In the genomic region with DNA sequence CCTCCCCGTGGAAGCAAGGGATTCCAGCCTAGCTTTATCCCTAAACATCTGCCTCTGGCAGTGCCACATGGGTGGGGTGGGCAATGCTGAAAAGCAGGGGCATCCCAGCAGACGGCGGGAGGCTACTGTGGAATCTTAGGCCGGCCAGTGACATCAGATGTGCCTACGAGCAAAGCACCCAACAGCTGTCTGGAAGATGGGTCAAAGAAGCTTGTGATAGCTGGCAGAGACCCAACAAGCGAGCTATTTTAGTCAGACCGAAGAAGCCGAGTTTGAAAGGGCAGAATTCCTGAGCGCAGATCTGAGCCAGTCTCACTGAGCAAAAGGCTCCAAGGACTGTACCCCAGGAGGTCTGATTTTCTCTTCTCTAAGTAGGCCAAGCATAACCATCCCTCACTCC, we compare ENCODE assay signal across 9 mouse cellular contexts.
DNase-seq lines count a peak whose midpoint lies in the region; ATAC-seq and TF ChIP-seq lines count a peak whose summit lies in the region.
"Had no signal": no experiment of that assay in that cellular context is flagged by ENCODE, and none has a peak within 500 bp of the region (broad histone marks: within the 10 kb centered on the region; RNA-seq: fewer than 3 reads in every experiment).

No protein-coding gene starts in this region.

- 82% methylated on average over 9 of the region's 9 CpGs for WGBS in limb, embryonic 14.5 days
- WGBS in limb, embryonic 10.5 days = 88% methylated on average over 9 of the region's 9 CpGs

- no peak overlapping the region for H3K27ac ChIP-seq in limb, embryonic 14.5 days (replicated peaks; ENCODE audit: low read depth, low read length)
- H3K27ac ChIP-seq in limb, embryonic 10.5 days = no peak overlapping the region
- H3K27ac ChIP-seq: liver, embryonic 14.5 days had no signal

- no peak for TF ChIP-seq POLR2A in limb, embryonic 14.5 days (IDR thresholded peaks at IDR 0.05; ENCODE audit: borderline replicate concordance, extremely low read depth, insufficient read depth, insufficient read length)

- H3K36me3 ChIP-seq in limb, embryonic 14.5 days (ENCODE audit: control insufficient read depth, insufficient read depth, low read length) = no peaks in the 10 kb centered on the region
- no peaks in the 10 kb centered on the region for H3K36me3 ChIP-seq in limb, embryonic 10.5 days

- H3K4me3 ChIP-seq in limb, embryonic 14.5 days (replicated peaks; ENCODE audit: low read length) = no peak overlapping the region
- H3K4me3 ChIP-seq in limb, embryonic 10.5 days = no peak overlapping the region

- peaks cover 5% of the 10 kb centered on the region; the same call in 1 of the 2 replicates for H3K9me3 ChIP-seq in limb, embryonic 14.5 days (ENCODE audit: control insufficient read depth, low read length)
- H3K9me3 ChIP-seq in limb, embryonic 10.5 days (replicated peaks) = peaks cover 5% of the 10 kb centered on the region; the same call in 1 of the 2 replicates

- H3K9ac ChIP-seq in limb, embryonic 14.5 days (ENCODE audit: low read depth, low read length, severe bottlenecking) = no peak overlapping the region
- H3K9ac ChIP-seq: liver, embryonic 14.5 days had no signal

- H3K4me2 ChIP-seq in limb, embryonic 14.5 days (replicated peaks; ENCODE audit: low read depth, low read length, severe bottlenecking) = no peak overlapping the region

- 0 out of 2 replicates have a peak, but pooled peaks have one; percentile 18 for ATAC-seq in limb, embryonic 14.5 days (ENCODE audit: low FRiP score, low read depth)

- H3K27me3 ChIP-seq in limb, embryonic 14.5 days (ENCODE audit: control insufficient read depth, insufficient read depth, low read length) = no peaks in the 10 kb centered on the region
- H3K27me3 ChIP-seq in limb, embryonic 10.5 days (ENCODE audit: low read depth, poor library complexity, severe bottlenecking) = no peaks in the 10 kb centered on the region

- peak; percentile 47 for DNase-seq in limb, embryonic 14.5 days (ENCODE audit: low spot score)
- DNase-seq in limb, embryonic 10.5 days (ENCODE audit: low spot score) = no peak
- DNase-seq in brain, adult 2 months (ENCODE audit: low read depth, low spot score) = peak; percentile 85
- peak; percentile 83 to 89 for DNase-seq in gastrocnemius, adult 8-10 months (ENCODE audit: low spot score in 2 of 2)
- DNase-seq in kidney, postnatal 14 days = peak; percentile 78
- peak; percentile 46 for DNase-seq in telencephalon, adult 2 months (ENCODE audit: low read depth, low spot score)
- no peak for DNase-seq in embryo, embryonic 10.5 days (ENCODE audit: low spot score)
- no peak for DNase-seq in spleen, postnatal 10 days (ENCODE audit: low spot score in 2 of 2)

- H3K4me1 ChIP-seq in limb, embryonic 14.5 days (ENCODE audit: control insufficient read depth, insufficient read depth, low read length) = peaks cover 13% of the 10 kb centered on the region
- peaks cover 29% of the 10 kb centered on the region for H3K4me1 ChIP-seq in limb, embryonic 10.5 days

Comparison
In these comparisons a context has a peak if more than half of its experiments do, and no peak if none do; other contexts are left out.
1. DNase-seq: peak in limb, embryonic 14.5 days (single experiment), brain, adult 2 months (single experiment), gastrocnemius, adult 8-10 months (2 of 2), kidney, postnatal 14 days (single experiment) and telencephalon, adult 2 months (single experiment); none in limb, embryonic 10.5 days (single experiment), embryo, embryonic 10.5 days (single experiment) and spleen, postnatal 10 days (0 of 2).